Mouse (Mus musculus): ENCODE measurements around the gene Ddx28. TPM values are rescaled to one million over a fixed set of nuclear protein-coding genes. Genes with fewer than 3 reads are reported as not detected.
"Not testable (repeated sequence)": the region's sequence is repeated elsewhere in the genome, so short reads cannot be mapped to it uniquely, and the experiment has no call there.

Ddx28 gene
- polyA plus RNA-seq, 1 experiment: 11.8 TPM

DNA sequence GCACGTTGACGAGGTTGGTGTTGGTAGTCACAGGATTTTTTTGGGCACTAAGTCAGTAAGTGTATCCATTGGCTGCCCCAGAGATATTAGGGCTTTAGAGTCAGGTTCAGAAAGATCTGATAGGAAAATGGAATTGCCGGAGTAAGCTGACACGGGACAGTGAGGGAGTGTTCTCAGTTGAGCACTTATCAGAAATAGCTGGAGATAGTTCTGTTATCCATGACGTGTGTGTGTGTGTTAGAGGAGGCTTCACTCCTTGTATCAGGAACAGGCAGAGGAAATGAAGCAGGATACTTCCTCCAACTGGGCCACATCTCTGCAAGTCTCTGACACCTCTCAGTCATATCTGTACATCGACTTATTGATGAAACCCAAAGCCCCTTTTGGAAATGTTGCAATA is 4.6 kb upstream of the Ddx28 start:
- no peak for DNase-seq (ENCODE audit: low spot score)

DNA sequence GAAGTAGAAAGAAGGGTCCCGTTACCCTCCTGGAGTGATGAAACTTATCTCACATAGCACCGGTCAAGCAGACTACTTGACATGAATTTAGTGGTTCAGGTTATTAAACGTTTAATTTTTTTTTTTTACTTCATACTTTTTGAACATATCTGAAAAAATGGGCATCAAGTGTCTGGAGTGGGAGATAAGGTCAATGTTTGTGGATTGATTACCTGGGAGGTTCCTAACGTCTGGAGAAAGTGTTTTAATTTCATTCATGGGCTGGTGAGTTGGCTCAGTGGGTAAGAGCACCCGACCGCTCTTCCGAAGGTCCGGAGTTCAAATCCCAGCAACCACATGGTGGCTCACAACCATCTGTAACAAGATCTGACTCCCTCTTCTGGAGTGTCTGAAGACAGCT is 521 bp upstream of the Ddx28 start:
- not testable (repeated sequence) for DNase-seq (ENCODE audit: low spot score)

GRCm38 (mm10) chr8:106010748-106011642 is 687 bp downstream of the Ddx28 start:
- DNase-seq (ENCODE audit: low spot score): peak; percentile 85

DNA sequence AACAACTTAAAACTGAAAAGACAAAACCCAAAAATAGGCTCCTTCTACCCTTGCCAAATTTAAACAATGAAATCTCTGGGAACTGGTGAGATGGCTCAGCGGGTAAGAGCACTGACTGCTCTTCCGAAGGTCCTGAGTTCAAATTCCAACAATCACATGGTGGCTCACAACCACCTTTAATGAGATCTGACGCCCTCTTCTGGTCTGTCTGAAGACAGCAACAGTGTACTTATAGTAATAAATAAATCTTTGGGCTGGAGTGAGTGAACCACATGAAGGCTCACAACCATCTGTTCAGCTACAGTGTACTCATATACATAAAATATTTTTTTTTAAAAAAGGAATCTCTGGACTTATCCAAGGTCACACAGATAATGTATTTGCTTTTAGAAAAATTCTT is 3.8 kb downstream of the Ddx28 start:
- DNase-seq (ENCODE audit: low spot score): not testable (repeated sequence)

GRCm38 (mm10) chr8:106007135-106007534 is 4.5 kb downstream of the Ddx28 start:
- no peak for DNase-seq (ENCODE audit: low spot score)

DNA sequence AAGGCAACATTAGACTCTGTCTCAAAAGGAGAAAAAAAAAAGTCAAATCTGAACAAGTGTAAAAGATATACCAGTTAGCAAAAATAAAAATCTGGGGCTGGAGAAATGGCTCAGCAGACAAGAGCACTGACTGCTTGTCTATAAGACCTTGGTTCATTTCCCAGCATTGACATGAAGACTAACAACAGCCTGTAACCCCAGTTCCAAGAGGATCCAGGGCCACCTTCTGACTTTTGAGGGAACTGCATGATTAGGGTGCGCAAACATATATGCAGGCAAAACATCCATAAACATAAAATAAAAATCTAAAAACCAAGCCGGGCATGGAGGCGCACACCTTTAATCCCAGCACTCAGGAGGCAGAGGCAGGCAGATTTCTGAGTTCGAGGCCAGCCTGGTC is 5.3 kb downstream of the Ddx28 start:
- no peak for DNase-seq (ENCODE audit: low spot score)

GRCm38 (mm10) chr8:106005875-106006274 is 5.8 kb downstream of the Ddx28 start, which contains the start of gene Dpep2nb:
Gene Dpep2nb (minus strand): TSS chr8:106005975.
- no peak for DNase-seq (ENCODE audit: low spot score)

GRCm38 (mm10) chr8:106004538-106005207 is 7.0 kb downstream of the Ddx28 start:
- DNase-seq (ENCODE audit: low spot score): no peak

- no peak for DNase-seq (ENCODE audit: low spot score)
Measured at GRCm38 (mm10) chr8:106001908-106002307, 9.8 kb downstream of the Ddx28 start.

DNA sequence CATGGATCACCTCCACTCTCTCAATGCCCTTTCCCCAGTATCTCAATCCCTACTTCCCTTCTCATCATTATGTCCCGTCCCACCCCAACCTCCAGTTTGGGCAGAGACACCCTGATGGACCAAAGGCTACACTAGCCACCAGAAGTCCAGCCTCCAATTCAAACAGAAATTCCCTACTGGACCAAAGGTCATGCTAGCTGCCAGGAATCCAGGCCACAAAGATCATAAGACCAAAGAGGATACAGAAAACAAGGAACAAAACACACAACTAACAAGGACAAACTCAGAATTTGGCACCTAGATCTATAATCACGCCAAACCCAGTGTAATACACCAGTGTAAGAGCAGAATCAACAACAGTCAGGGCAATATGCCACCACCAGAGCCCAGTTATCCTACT is 12.7 kb downstream of the Ddx28 start:
- DNase-seq (ENCODE audit: low spot score): no peak

- DNase-seq (ENCODE audit: low spot score): no peak
Measured at GRCm38 (mm10) chr8:105996359-105996758, 15.3 kb downstream of the Ddx28 start.

- DNase-seq (ENCODE audit: low spot score): no peak
Measured at GRCm38 (mm10) chr8:105993226-105993625, 18.5 kb downstream of the Ddx28 start.

DNA sequence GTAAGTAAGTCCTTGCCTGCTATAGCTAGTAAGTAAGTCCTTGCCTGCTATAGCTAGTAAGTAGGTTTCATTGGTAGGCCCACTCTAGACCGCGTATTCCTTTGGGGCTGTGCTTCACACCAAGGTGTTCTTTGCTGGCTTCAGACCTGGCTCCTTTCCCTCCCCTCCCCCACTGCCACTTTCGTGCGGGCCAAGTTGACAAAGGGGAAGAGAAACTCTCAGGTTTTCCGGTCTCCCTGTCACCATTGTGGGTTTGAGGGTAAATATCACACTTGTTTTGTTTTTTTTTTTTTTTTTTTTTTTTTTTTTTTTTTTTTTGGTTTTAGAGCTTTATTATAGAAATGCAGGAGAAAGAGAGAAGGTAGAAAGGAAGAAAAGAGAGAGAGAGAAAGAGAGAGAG is 19.2 kb downstream of the Ddx28 start:
- no peak for DNase-seq (ENCODE audit: low spot score)

DNA sequence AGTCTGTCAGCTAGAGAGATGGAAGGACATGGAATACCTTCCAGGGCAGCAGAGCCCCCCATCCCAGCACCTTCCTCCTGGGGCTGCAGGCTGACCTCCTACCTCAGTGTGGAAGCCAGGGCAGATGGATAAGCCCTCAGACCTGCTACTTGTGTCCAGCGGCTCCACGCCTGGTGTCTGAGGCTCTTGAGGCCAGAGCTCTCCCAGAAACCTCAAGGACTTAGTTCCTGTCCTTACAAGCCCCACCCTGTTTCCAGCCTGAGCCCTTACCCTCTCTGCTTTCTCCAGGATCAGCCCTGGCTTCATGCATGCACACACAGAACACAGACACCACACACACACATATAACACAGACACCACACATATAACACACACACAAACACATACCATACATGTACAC is 20.1 kb downstream of the Ddx28 start:
- no peak for DNase-seq (ENCODE audit: low spot score)

DNA sequence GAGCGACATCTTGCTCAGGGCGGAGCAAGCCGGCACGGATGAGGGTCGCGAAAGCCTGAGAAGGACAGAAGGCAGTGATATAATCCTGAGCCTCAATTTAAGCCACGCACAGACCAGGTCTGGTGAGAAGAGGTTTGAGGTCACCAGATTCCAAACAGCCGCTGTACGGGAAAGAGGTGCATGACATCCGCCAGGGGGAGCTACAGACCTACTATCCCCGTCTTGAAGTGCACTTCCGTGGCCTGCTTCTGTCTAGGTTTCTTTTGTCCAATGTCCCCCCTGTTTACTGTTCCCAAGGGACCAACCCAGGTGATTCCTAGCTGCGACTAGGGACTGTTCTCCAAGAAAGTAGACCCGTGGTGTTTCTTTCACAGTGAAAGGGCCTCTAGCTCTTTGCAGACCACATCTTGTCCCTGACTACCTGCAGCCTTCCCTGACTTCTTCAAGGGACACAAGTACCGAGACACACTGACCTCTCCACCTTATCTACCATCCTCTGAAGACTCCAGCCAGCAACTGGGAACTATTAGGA is 20.8 kb downstream of the Ddx28 start, which contains the start of gene Dus2:
TSS of gene Dus2 (plus strand) at position 482 of the 532 bp plus-strand sequence.
- DNase-seq (ENCODE audit: low spot score): peak; percentile 63

- DNase-seq (ENCODE audit: low spot score): no peak
Measured at GRCm38 (mm10) chr8:105988546-105988945, 23.1 kb downstream of the Ddx28 start.

- DNase-seq (ENCODE audit: low spot score): not testable (repeated sequence)
Measured at GRCm38 (mm10) chr8:105983406-105983805, 28.3 kb downstream of the Ddx28 start.

- no peak for DNase-seq (ENCODE audit: low spot score)
Measured at GRCm38 (mm10) chr8:105981146-105981545, 30.5 kb downstream of the Ddx28 start.

- no peak for DNase-seq (ENCODE audit: low spot score)
Measured at GRCm38 (mm10) chr8:105979325-105979724, 32.4 kb downstream of the Ddx28 start, which contains the start of gene Dpep3. Gene Dpep3 (minus strand): TSS chr8:105979429.

DNA sequence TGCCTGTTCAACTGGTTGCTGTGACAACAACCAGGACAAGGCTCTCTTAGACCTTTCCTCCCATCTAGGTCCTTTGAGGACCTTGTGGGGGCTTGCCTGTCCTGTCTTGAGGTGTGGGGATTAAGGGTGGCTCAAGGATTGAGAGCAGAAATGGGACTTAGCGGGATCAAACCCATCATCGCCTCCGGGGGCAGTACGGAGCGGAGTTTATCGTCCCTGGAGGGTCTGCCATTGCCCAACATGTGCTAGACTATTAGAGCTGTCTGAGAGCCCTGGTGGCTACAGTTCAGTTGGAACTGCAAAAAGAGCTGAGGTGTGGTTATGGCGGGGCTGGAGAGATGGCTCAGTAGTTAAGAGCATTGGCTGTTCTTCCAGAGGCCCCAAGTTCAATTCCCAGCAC is 36.3 kb downstream of the Ddx28 start:
- DNase-seq (ENCODE audit: low spot score): no peak

GRCm38 (mm10) chr8:105971019-105971720 is 40.5 kb downstream of the Ddx28 start:
- no peak for DNase-seq (ENCODE audit: low spot score)

DNA sequence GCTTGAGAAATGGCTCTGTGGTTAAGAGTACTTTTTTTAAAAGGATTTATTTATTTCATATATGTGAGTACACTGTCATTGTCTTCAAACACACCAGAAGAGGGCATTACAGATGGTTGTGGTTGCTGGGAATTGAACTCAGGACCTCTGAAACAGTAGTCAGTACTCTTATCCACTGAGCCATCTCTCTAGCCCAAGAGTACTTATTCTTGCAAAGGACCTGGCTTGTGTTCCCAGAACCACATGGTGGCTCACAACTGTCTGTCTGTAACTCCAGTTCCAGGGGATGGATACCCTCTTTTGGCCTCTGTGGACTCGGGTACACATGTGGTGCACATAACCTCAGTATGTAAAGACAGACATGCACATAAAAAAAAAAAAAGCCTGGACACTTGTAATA is 42.3 kb downstream of the Ddx28 start:
- no peak for DNase-seq (ENCODE audit: low spot score)

Measured in urinary bladder, adult 2 months (tissue).